23 mouse cellular contexts compared by ENCODE assay signal in genomic region chr13:98963612-98964011, GRCm38 (mm10). TPM values are rescaled to one million over a fixed set of nuclear protein-coding genes. Genes with fewer than 3 reads are reported as not detected.
"Had no signal": no experiment of that assay in that cellular context is flagged by ENCODE, and none has a peak within 500 bp of the region (broad histone marks: within the 10 kb centered on the region; RNA-seq: fewer than 3 reads in every experiment).

No protein-coding gene starts in this region.

- H3K27ac ChIP-seq: lung, embryonic 15.5 days; macrophage; midbrain, embryonic 13.5 days; midbrain, embryonic 15.5 days; neural tube, embryonic 12.5 days; stomach, embryonic 15.5 days; stomach, postnatal 0 days had no signal

- H3K9me3 ChIP-seq: lung, embryonic 15.5 days; midbrain, embryonic 13.5 days; midbrain, embryonic 15.5 days; neural tube, embryonic 12.5 days; stomach, embryonic 15.5 days had no signal

- H3K27me3 ChIP-seq: lung, embryonic 15.5 days; megakaryocyte, embryonic 14.5 days; midbrain, embryonic 13.5 days; midbrain, embryonic 15.5 days; neural tube, embryonic 12.5 days; stomach, embryonic 15.5 days had no signal

- H3K4me1 ChIP-seq: lung, embryonic 15.5 days; midbrain, embryonic 15.5 days; neural tube, embryonic 12.5 days; stomach, embryonic 15.5 days had no signal

- H3K4me2 ChIP-seq: lung, embryonic 15.5 days; midbrain, embryonic 11.5 days; midbrain, embryonic 13.5 days; midbrain, embryonic 15.5 days; neural tube, embryonic 12.5 days; stomach, embryonic 15.5 days had no signal

- H3K36me3 ChIP-seq: lung, embryonic 15.5 days; midbrain, embryonic 13.5 days; midbrain, embryonic 15.5 days; neural tube, embryonic 12.5 days; stomach, embryonic 15.5 days had no signal

- H3K4me3 ChIP-seq: lung, embryonic 15.5 days; megakaryocyte, embryonic 14.5 days; midbrain, embryonic 13.5 days; midbrain, embryonic 15.5 days; neural tube, embryonic 12.5 days; stomach, embryonic 15.5 days had no signal

- DNase-seq: lung, postnatal 14 days; lung, postnatal 36 days; right cerebral cortex, postnatal 14 days; thymus, adult 2 months; thymus, postnatal 25 days; thymus, postnatal 4 days had no signal

- H3K9ac ChIP-seq: lung, embryonic 15.5 days; midbrain, embryonic 13.5 days; midbrain, embryonic 15.5 days; neural tube, embryonic 12.5 days; stomach, embryonic 15.5 days had no signal

- ATAC-seq: lung, postnatal 0 days; midbrain, embryonic 13.5 days; midbrain, embryonic 15.5 days had no signal

RNA-seq across cellular contexts. Expression of gene 1700024P04Rik, which starts 20.8 kb away (rescaled TPM):
- total RNA-seq: megakaryocyte progenitor cell, adult 5-6 weeks; midbrain, postnatal 0 days; monocyte, adult 5-6 weeks; neutrophil, adult 5-6 weeks had no signal
- polyA plus RNA-seq: lung, embryonic 15.5 days; lung, postnatal 0 days; macrophage; midbrain, embryonic 11.5 days; midbrain, embryonic 13.5 days; midbrain, embryonic 15.5 days; midbrain, postnatal 0 days; neural tube, embryonic 12.5 days; neural tube, embryonic 14.5 days; spleen, adult 2 months; stomach, embryonic 15.5 days; stomach, postnatal 0 days; urinary bladder, adult 2 months had no signal
